In the genomic region with DNA sequence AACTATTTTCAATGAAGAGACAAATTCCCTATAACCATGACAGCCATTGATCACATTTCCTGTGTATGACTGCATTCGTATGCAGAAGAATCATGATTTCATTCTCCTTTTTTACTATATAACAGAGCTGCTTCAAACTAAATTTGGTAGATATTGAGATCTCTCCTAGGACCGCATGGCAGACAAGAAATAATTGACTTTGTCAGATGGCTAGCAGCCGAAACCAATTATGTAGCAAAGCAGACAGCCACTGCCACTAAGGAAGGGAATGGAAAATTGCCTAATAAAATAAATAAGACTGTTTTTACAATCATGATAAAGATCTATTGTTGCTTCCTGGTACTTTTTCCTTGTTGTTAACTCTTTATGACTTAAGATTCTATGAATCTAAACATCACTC, we compare ENCODE assay signal across 27 mouse cellular contexts.
A peak's percentile ranks its signal among the peaks of the same experiment; 100 is the strongest.
DNase-seq lines count a peak whose midpoint lies in the region; ATAC-seq and TF ChIP-seq lines count a peak whose summit lies in the region.
"Had no signal": no experiment of that assay in that cellular context is flagged by ENCODE, and none has a peak within 500 bp of the region (broad histone marks: within the 10 kb centered on the region; RNA-seq: fewer than 3 reads in every experiment).

No protein-coding gene starts in this region.

- H3K9me3 ChIP-seq in embryonic facial prominence, embryonic 11.5 days (replicated peaks; ENCODE audit: control insufficient read depth, low read length), result no peaks in the 10 kb centered on the region
- H3K9me3 ChIP-seq in embryonic facial prominence, embryonic 10.5 days, result no peaks in the 10 kb centered on the region
- no peaks in the 10 kb centered on the region for H3K9me3 ChIP-seq in midbrain, embryonic 11.5 days (ENCODE audit: control insufficient read depth, low read length)
- H3K9me3 ChIP-seq in midbrain, embryonic 10.5 days (replicated peaks), result no peaks in the 10 kb centered on the region
- H3K9me3 ChIP-seq: embryonic facial prominence, embryonic 13.5 days; forebrain, embryonic 13.5 days; forebrain, embryonic 15.5 days; G1E had no signal

- WGBS in embryonic facial prominence, embryonic 11.5 days, result 30% methylated on average over 3 of the region's 3 CpGs
- WGBS in embryonic facial prominence, embryonic 10.5 days, result 48% methylated on average over 3 of the region's 3 CpGs
- WGBS in midbrain, embryonic 11.5 days, result 80% methylated on average over 3 of the region's 3 CpGs
- WGBS in midbrain, embryonic 10.5 days, result 82% methylated on average over 3 of the region's 3 CpGs

- H3K27ac ChIP-seq in embryonic facial prominence, embryonic 11.5 days (replicated peaks; ENCODE audit: low read depth, low read length), result no peak overlapping the region
- no peak overlapping the region for H3K27ac ChIP-seq in embryonic facial prominence, embryonic 10.5 days (replicated peaks)
- no peak overlapping the region for H3K27ac ChIP-seq in midbrain, embryonic 11.5 days (ENCODE audit: low read depth, low read length)
- H3K27ac ChIP-seq in midbrain, embryonic 10.5 days (replicated peaks), result no peak overlapping the region
- H3K27ac ChIP-seq: embryonic facial prominence, embryonic 13.5 days; forebrain, embryonic 13.5 days; forebrain, embryonic 15.5 days had no signal

- DNase-seq in embryo, embryonic 10.5 days (ENCODE audit: low spot score), result peak; percentile 18
- no peak for DNase-seq in embryo, embryonic 9.5 days (ENCODE audit: extremely low spot score)
- peak; percentile 60 for DNase-seq in embryonic facial prominence, embryonic 11.5 days (ENCODE audit: low spot score)
- no peak for DNase-seq in embryonic facial prominence, embryonic 10.5 days (ENCODE audit: low spot score)
- DNase-seq in midbrain, embryonic 11.5 days (ENCODE audit: low spot score, missing footprints), result peak; percentile 65
- no peak for DNase-seq in midbrain, embryonic 10.5 days (ENCODE audit: low spot score)
- DNase-seq in brain, embryonic 14.5 days (ENCODE audit: low read depth), result peak; percentile 5
- DNase-seq in urinary bladder, postnatal 36 days (ENCODE audit: low spot score in 2 of 2), result no peak
- DNase-seq: adrenal gland, adult 8-10 months; adrenal gland, postnatal 14 days; adrenal gland, postnatal 36 days; B cell, adult 2 months; cerebellum, adult 11 months; cerebellum, adult 18-20 months; cerebellum, adult 8-10 months; cerebellum, adult 9-11 months; cerebellum, postnatal 14 days; cerebellum, postnatal 36 days; forebrain, postnatal 0 days had no signal

- no peak for TF ChIP-seq CTCF in brain, embryonic 14.5 days (IDR thresholded peaks at IDR 0.05; ENCODE audit: borderline replicate concordance, extremely low read depth, insufficient read depth, insufficient read length)

- no peak for TF ChIP-seq POLR2A in brain, embryonic 14.5 days (IDR thresholded peaks at IDR 0.05; ENCODE audit: borderline replicate concordance, extremely low read depth, insufficient read depth, insufficient read length, poor library complexity, severe bottlenecking)

- no peak overlapping the region for H3K9ac ChIP-seq in embryonic facial prominence, embryonic 11.5 days (replicated peaks; ENCODE audit: low read length)
- no peak overlapping the region for H3K9ac ChIP-seq in midbrain, embryonic 11.5 days (ENCODE audit: low read length)
- H3K9ac ChIP-seq: embryonic facial prominence, embryonic 13.5 days; forebrain, embryonic 13.5 days; forebrain, embryonic 15.5 days; forebrain, postnatal 0 days had no signal

- H3K27me3 ChIP-seq in embryonic facial prominence, embryonic 11.5 days (ENCODE audit: control insufficient read depth, insufficient read depth, low read length), result no peaks in the 10 kb centered on the region
- no peaks in the 10 kb centered on the region for H3K27me3 ChIP-seq in embryonic facial prominence, embryonic 10.5 days (replicated peaks; ENCODE audit: low read depth, poor library complexity, severe bottlenecking)
- no peaks in the 10 kb centered on the region for H3K27me3 ChIP-seq in midbrain, embryonic 11.5 days (ENCODE audit: control insufficient read depth, insufficient read depth, low read length)
- H3K27me3 ChIP-seq in midbrain, embryonic 10.5 days (ENCODE audit: low read depth, poor library complexity, severe bottlenecking), result no peaks in the 10 kb centered on the region
- H3K27me3 ChIP-seq: CH12.LX; embryonic facial prominence, embryonic 13.5 days; forebrain, embryonic 13.5 days; forebrain, embryonic 15.5 days; Patski had no signal

- no peak overlapping the region for H3K4me2 ChIP-seq in embryonic facial prominence, embryonic 11.5 days (ENCODE audit: low read depth, low read length)
- H3K4me2 ChIP-seq in midbrain, embryonic 11.5 days, result no peak overlapping the region
- H3K4me2 ChIP-seq: embryonic facial prominence, embryonic 13.5 days; forebrain, embryonic 13.5 days; forebrain, embryonic 15.5 days had no signal

- H3K4me3 ChIP-seq in embryonic facial prominence, embryonic 11.5 days (ENCODE audit: low read depth, low read length), result no peak overlapping the region
- H3K4me3 ChIP-seq in embryonic facial prominence, embryonic 10.5 days, result no peak overlapping the region
- no peak overlapping the region for H3K4me3 ChIP-seq in midbrain, embryonic 11.5 days (ENCODE audit: low read depth, low read length)
- H3K4me3 ChIP-seq in midbrain, embryonic 10.5 days, result no peak overlapping the region
- H3K4me3 ChIP-seq: embryonic facial prominence, embryonic 13.5 days; forebrain, embryonic 13.5 days; forebrain, embryonic 15.5 days had no signal

- H3K4me1 ChIP-seq in embryonic facial prominence, embryonic 11.5 days (ENCODE audit: control insufficient read depth, insufficient read depth, low read length), result no peaks in the 10 kb centered on the region
- 0 out of 2 replicates have a peak, but pooled peaks cover 2% of the 10 kb centered on the region for H3K4me1 ChIP-seq in embryonic facial prominence, embryonic 10.5 days
- no peaks in the 10 kb centered on the region for H3K4me1 ChIP-seq in midbrain, embryonic 11.5 days (ENCODE audit: control insufficient read depth, insufficient read depth, low read length)
- H3K4me1 ChIP-seq in midbrain, embryonic 10.5 days, result no peaks in the 10 kb centered on the region
- H3K4me1 ChIP-seq: embryonic facial prominence, embryonic 13.5 days; forebrain, embryonic 13.5 days; forebrain, embryonic 15.5 days had no signal

- ATAC-seq in embryonic facial prominence, embryonic 11.5 days (replicated peaks; ENCODE audit: insufficient number of reproducible peaks, low FRiP score, low TSS enrichment, low read depth), result no peak
- no peak for ATAC-seq in midbrain, embryonic 11.5 days (ENCODE audit: low FRiP score)
- ATAC-seq: activated CD4-positive, CD25-positive, alpha-beta regulatory T cell, adult 4 months; CD4-positive, CD25-positive, alpha-beta regulatory T cell, adult 4 months; forebrain, embryonic 13.5 days; forebrain, embryonic 15.5 days; forebrain, postnatal 0 days; Patski had no signal

- no peaks in the 10 kb centered on the region for H3K36me3 ChIP-seq in embryonic facial prominence, embryonic 11.5 days (replicated peaks; ENCODE audit: control insufficient read depth, insufficient read depth, low read depth, low read length)
- no peaks in the 10 kb centered on the region for H3K36me3 ChIP-seq in embryonic facial prominence, embryonic 10.5 days (replicated peaks)
- no peaks in the 10 kb centered on the region for H3K36me3 ChIP-seq in midbrain, embryonic 11.5 days (ENCODE audit: control insufficient read depth, insufficient read depth, low read length)
- H3K36me3 ChIP-seq in midbrain, embryonic 10.5 days, result no peaks in the 10 kb centered on the region
- H3K36me3 ChIP-seq: embryonic facial prominence, embryonic 13.5 days; forebrain, embryonic 15.5 days; G1E had no signal

Comparison
In these comparisons a context has a peak if more than half of its experiments do, and no peak if none do; other contexts are left out.
1. DNase-seq: peak in embryo, embryonic 10.5 days (single experiment), embryonic facial prominence, embryonic 11.5 days (single experiment), midbrain, embryonic 11.5 days (single experiment) and brain, embryonic 14.5 days (single experiment); none in embryo, embryonic 9.5 days (single experiment), embryonic facial prominence, embryonic 10.5 days (single experiment), midbrain, embryonic 10.5 days (single experiment) and urinary bladder, postnatal 36 days (0 of 2).